Mouse (Mus musculus): Measurements from ENCODE around the gene Tlx2. TPM values are rescaled to one million over a fixed set of nuclear protein-coding genes. Genes with fewer than 3 reads are reported as not detected.

The Tlx2 gene
- 0.27 and 1.0 TPM in 2 replicates for polyA plus RNA-seq (2016; fragmentation: Nextera tagmentation; extraction: Ambion mirVana)

DNA sequence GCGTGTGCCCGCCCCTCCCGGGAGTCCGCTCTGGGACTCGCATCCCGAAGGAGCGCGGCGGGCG, at the start of gene Tlx2:
Tlx2 (minus strand) TSS at position 47 of the 64 bp plus-strand sequence.
- H3K4me3 ChIP-seq (replicated peaks), result peak within 1 kb of the TSS; percentile 29
- peaks cover 28% of the 10 kb centered on the region for H3K4me1 ChIP-seq (replicated peaks)
- H3K9ac ChIP-seq (replicated peaks), result peak within 1 kb of the TSS; percentile 18; the same call in 1 of the 2 replicates
- H3K27ac ChIP-seq, result no peak within 1 kb of the TSS
- no peaks in the 10 kb centered on the region for H3K36me3 ChIP-seq
- peaks cover 99% of the 10 kb centered on the region for H3K27me3 ChIP-seq
- 0% methylated on average over 10 of the region's 10 CpGs for whole genome bisulfite sequencing
- H3K9me3 ChIP-seq, result no peaks in the 10 kb centered on the region
- no peak for ATAC-seq (ENCODE audit: insufficient number of reproducible peaks, insufficient read depth, low FRiP score, low TSS enrichment, low read depth)
- peak within 1 kb of the TSS; percentile 46 for H3K4me2 ChIP-seq

DNA sequence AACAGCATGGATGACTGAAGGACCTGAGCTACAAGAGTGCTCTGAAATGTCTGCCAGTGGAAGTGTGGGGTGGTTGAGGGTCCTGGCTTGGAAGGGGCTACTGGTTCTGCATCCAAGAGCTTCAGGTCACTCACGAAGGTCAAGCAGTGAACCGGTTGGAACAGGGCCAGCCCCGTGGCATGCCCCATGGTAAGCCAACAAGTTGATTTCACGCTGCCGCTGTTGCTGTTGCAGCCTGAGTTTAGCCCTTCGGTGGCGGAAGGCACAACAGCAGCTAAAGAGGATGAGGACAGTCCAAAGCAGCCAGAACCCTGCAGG, 49.6 kb upstream of the Tlx2 start:
- H3K36me3 ChIP-seq, result peaks cover 44% of the 10 kb centered on the region
- peak overlapping the region; percentile 17; the same call in 1 of the 2 replicates for H3K27ac ChIP-seq
- no peaks in the 10 kb centered on the region for H3K27me3 ChIP-seq
- no peaks in the 10 kb centered on the region for H3K9me3 ChIP-seq
- H3K9ac ChIP-seq (replicated peaks), result peak overlapping the region; percentile 89
- H3K4me1 ChIP-seq (replicated peaks), result peaks cover 52% of the 10 kb centered on the region
- peak overlapping the region; percentile 85 for H3K4me2 ChIP-seq
- ATAC-seq (ENCODE audit: insufficient number of reproducible peaks, insufficient read depth, low FRiP score, low TSS enrichment, low read depth), result no peak
- 78% methylated on average over 7 of the region's 7 CpGs for WGBS
- H3K4me3 ChIP-seq (replicated peaks), result peak overlapping the region; percentile 61

DNA sequence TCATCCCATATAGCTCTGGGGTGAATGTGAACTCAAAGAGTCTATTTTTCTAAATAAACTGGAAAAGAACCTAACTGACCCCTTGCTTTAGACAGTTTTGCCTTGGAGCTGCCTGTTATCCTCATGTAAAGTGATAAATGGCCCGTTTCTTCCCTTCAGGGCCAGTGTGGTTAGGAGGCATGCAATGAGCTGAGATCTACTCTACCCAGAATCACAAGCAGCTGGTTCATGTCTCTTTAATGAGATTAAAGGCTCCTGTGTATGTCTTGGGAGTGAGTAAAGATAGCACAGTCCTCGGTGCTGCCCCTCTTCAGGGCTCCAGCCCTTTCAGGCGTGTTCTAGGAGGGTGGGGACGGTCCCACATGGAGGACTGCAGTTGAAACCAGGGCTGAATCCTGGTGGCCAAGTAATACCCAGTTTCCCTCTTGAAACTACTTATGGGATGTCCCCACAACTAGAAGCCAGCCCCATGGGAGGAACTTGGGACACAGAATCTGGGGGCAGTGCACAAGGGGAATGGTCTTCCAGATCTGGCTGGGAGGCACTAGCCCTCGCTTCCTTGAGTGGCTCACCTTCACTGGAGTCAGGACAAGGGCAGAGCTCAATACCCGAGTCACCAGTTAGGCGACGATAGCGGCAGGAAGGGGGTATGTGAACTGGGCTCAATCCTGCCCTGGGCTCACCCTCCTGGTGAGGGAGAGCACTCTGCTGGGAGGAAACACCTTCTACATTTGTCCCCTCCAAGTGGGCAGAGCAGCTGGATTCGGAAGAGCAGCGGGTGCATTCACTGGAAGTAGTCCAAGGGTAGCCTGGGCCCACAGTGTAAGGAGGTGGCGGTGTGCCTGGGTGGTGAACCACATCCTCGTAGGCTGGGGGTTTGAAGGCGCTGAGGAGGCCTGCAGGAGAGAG, 49.0 kb upstream of the Tlx2 start:
- H3K4me3 ChIP-seq (replicated peaks), result peak overlapping the region; percentile 61; the same call in 1 of the 2 replicates
- H3K4me2 ChIP-seq, result peak overlapping the region; percentile 85; the same call in 1 of the 2 replicates
- peaks cover 44% of the 10 kb centered on the region for H3K36me3 ChIP-seq
- H3K27ac ChIP-seq, result 0 out of 2 replicates have a peak overlapping the region, but pooled peaks have one; percentile 17
- peaks cover 52% of the 10 kb centered on the region for H3K4me1 ChIP-seq (replicated peaks)
- H3K9ac ChIP-seq (replicated peaks), result no peak overlapping the region
- H3K9me3 ChIP-seq, result no peaks in the 10 kb centered on the region
- ATAC-seq (ENCODE audit: insufficient number of reproducible peaks, insufficient read depth, low FRiP score, low TSS enrichment, low read depth), result no peak
- H3K27me3 ChIP-seq, result no peaks in the 10 kb centered on the region
- 89% methylated on average over 14 of the region's 14 CpGs for WGBS

DNA sequence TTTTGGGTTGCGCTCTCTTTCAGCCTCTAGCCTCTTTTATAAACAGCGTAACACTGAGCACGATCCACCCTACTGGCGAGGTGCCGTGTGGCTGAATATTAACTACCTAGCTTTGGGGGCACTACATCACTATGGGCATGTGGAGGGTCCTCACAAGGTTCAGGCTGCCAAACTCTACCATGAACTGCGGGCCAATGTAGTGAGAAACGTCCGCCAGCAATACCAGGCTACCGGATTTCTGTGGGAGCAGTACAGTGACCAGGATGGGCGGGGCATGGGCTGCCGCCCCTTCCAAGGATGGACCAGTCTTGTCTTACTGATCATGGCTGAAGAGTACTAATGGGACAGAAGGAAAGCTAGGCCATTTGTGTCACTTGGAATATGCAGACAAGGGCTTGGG, 48.3 kb upstream of the Tlx2 start:
- WGBS, result 86% methylated on average over 11 of the region's 11 CpGs
- no peak for ATAC-seq (ENCODE audit: insufficient number of reproducible peaks, insufficient read depth, low FRiP score, low TSS enrichment, low read depth)
- Histone ChIP-seq H3K4me1 (replicated peaks) (peaks cover 45% of the 10 kb centered on the region), H3K27ac (no peak overlapping the region), H3K9ac (replicated peaks) (no peak overlapping the region), H3K4me2 (no peak overlapping the region), H3K36me3 (peaks cover 40% of the 10 kb centered on the region), H3K9me3 (no peaks in the 10 kb centered on the region), H3K27me3 (no peaks in the 10 kb centered on the region), H3K4me3 (replicated peaks) (no peak overlapping the region)

DNA sequence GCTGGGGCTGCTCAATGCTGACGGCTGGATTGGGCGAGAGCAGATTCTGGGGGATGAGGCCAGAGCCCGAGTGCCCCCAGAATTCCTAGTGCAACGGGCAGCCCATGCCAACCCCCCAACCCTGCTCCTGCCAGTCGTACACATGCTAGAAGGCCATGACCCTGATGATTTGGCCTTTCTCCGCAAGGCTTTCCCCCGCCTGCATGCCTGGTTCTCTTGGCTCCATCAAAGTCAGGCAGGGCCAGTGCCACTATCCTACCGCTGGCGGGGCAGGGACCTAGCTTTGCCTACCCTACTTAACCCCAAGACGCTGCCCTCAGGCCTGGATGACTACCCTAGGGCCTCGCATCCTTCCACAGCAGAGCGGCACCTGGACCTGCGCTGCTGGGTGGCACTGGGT, 47.5 kb upstream of the Tlx2 start:
- Histone ChIP-seq H3K4me2 (no peak overlapping the region), H3K9me3 (no peaks in the 10 kb centered on the region), H3K27ac (no peak overlapping the region), H3K36me3 (peaks cover 34% of the 10 kb centered on the region), H3K4me1 (replicated peaks) (peaks cover 37% of the 10 kb centered on the region), H3K27me3 (no peaks in the 10 kb centered on the region), H3K9ac (replicated peaks) (0 out of 2 replicates have a peak overlapping the region, but pooled peaks have one; percentile 13), H3K4me3 (replicated peaks) (no peak overlapping the region)
- 94% methylated on average over 13 of the region's 13 CpGs for WGBS
- ATAC-seq (ENCODE audit: insufficient number of reproducible peaks, insufficient read depth, low FRiP score, low TSS enrichment, low read depth), result no peak

DNA sequence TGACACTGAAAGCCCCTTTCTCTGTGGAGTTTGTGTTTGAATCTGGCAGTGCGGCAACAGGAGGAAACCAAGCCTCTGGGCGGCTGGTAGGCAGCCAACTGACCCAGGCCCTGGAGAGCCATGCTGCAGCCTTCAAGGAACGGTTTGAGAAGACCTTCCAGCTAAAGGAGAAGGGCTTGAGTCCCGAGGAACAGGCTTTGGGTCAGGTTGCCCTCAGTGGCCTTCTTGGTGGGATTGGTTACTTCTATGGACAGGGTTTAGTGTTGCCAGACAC, 47.0 kb upstream of the Tlx2 start:
- peaks cover 34% of the 10 kb centered on the region for H3K36me3 ChIP-seq
- peaks cover 33% of the 10 kb centered on the region for H3K4me1 ChIP-seq (replicated peaks)
- no peak for ATAC-seq (ENCODE audit: insufficient number of reproducible peaks, insufficient read depth, low FRiP score, low TSS enrichment, low read depth)
- WGBS, result 81% methylated on average over 4 of the region's 4 CpGs
- H3K9ac ChIP-seq (replicated peaks), result 0 out of 2 replicates have a peak overlapping the region, but pooled peaks have one; percentile 13
- H3K4me3 ChIP-seq (replicated peaks), result peak overlapping the region; percentile 83
- no peaks in the 10 kb centered on the region for H3K9me3 ChIP-seq
- no peaks in the 10 kb centered on the region for H3K27me3 ChIP-seq
- H3K4me2 ChIP-seq, result peak overlapping the region; percentile 96
- no peak overlapping the region for H3K27ac ChIP-seq

DNA sequence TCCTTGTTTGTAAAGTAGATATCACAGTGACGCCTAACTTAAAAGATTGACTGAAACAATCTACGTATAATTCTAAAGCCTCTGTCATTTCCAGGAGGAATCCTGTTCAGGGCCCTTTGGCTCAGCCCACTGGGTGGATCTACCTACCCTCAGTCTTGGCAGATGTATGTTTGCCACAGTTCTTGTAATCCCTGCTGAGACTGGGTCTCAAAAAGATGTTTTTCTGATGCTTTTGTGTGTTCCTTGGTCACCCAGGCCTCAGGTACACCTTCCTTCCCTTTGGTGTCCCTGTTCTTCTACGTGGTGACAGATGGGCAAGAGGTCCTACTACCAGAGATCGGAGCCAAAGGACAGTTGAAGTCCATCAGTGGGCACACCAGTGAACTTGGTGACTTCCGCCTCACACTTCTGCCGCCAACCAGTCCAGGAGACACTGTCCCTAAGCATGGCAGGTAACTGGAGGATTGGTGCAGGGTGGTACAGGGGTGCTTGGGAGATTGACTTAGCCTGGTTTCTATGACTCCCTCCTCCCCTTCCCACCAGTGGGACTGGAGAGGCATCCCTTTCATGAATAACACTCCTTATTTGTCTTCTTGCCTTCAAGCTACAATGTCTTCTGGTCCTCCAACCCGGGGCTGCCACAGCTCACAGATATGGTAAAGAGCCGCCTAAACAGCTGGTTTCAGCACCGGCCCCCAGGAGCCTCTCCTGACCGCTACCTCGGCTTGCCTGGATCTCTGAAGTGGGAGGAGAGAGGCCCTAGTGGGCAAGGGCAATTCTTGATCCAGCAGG, 46.5 kb upstream of the Tlx2 start:
- Histone ChIP-seq H3K9ac (replicated peaks) (peak overlapping the region; percentile 90), H3K4me2 (peak overlapping the region; percentile 96), H3K27me3 (no peaks in the 10 kb centered on the region), H3K9me3 (no peaks in the 10 kb centered on the region), H3K4me3 (replicated peaks) (peak overlapping the region; percentile 83), H3K36me3 (peaks cover 34% of the 10 kb centered on the region), H3K4me1 (replicated peaks) (peaks cover 33% of the 10 kb centered on the region), H3K27ac (peak overlapping the region; percentile 78)
- no peak for ATAC-seq (ENCODE audit: insufficient number of reproducible peaks, insufficient read depth, low FRiP score, low TSS enrichment, low read depth)
- 78% methylated on average over 11 of the region's 11 CpGs for WGBS

DNA sequence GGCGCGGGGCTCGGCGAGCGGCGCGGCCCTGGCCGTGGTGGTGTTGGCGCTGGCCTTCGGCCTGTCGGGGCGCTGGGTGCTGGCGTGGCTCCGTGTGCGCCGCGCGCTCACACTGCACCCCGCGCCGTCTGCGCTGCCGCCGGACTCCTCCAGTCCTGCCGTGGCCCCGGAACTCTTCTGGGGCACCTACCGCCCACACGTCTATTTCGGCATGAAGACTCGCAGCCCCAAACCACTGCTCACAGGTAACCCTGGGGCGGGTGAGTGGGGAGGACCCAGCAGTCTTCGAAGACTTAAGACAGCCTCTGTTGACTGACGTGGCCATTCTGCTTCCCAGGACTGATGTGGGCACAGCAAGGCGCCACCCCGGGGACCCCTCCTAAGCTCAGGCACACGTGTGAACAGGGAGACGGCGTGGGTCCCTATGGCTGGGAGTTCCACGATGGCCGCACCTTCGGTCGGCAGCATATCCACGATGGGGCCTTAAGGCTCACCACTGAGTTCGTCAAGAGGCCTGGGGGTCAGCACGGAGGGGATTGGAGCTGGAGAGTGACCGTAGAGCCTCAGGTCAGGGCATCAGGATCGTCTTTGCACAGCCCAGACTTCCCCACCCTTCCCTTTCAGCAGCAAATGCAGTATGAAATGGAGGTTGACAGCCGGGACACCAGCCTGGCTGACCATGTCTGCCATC, 45.7 kb upstream of the Tlx2 start:
- Histone ChIP-seq H3K27ac (peak overlapping the region; percentile 78), H3K9ac (replicated peaks) (peak overlapping the region; percentile 90), H3K4me3 (replicated peaks) (peak overlapping the region; percentile 83), H3K4me1 (replicated peaks) (peaks cover 33% of the 10 kb centered on the region), H3K27me3 (no peaks in the 10 kb centered on the region), H3K36me3 (peaks cover 41% of the 10 kb centered on the region), H3K4me2 (peak overlapping the region; percentile 96), H3K9me3 (no peaks in the 10 kb centered on the region)
- 3% methylated on average over 47 of the region's 48 CpGs for WGBS
- ATAC-seq (ENCODE audit: insufficient number of reproducible peaks, insufficient read depth, low FRiP score, low TSS enrichment, low read depth), result peak; percentile 57

DNA sequence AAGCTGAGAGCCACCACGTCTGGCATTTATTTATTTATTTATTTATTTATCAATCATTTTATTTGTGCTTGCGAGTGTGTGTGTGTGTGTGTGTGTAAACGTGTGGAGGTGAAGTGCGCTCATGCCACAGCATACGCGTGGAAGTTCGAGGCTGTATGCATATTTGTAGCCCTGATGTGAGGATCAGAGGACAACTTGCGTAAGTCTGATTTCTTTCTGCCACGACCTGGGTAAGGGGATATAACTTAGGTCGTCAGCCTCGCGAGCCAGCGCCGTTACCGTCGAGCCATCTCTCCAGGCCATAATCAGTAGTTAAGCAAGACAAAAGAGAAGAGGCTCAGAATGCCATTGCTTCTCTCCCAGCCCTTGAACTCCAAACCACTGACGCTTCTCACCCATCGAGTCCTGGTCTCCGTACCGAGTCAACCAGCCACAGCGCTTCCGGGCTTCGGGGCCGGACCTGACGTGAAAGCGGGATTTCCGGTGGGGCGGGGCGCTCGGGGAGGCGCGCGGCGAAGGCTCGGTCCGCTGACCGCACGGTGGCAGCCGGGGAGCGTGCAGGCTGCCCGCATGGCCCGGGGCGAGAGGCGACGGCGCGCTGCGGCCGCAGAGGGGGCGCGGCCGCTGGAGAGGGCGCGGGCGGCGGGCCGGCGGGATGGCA, 45.0 kb upstream of the Tlx2 start, which contains the start of gene Mogs:
Mogs (plus strand) TSS at position 486 of the 661 bp plus-strand sequence.
- H3K9ac ChIP-seq (replicated peaks), result peak within 1 kb of the TSS; percentile 90
- peaks cover 42% of the 10 kb centered on the region for H3K36me3 ChIP-seq
- no peaks in the 10 kb centered on the region for H3K27me3 ChIP-seq
- H3K4me2 ChIP-seq, result peak within 1 kb of the TSS; percentile 96
- WGBS, result under 1% methylated on average over 56 of the region's 58 CpGs
- H3K4me1 ChIP-seq (replicated peaks), result peaks cover 30% of the 10 kb centered on the region
- no peaks in the 10 kb centered on the region for H3K9me3 ChIP-seq
- peak; percentile 76 for ATAC-seq (ENCODE audit: insufficient number of reproducible peaks, insufficient read depth, low FRiP score, low TSS enrichment, low read depth)
- H3K4me3 ChIP-seq (replicated peaks), result peak within 1 kb of the TSS; percentile 83
- peak within 1 kb of the TSS; percentile 78 for H3K27ac ChIP-seq

DNA sequence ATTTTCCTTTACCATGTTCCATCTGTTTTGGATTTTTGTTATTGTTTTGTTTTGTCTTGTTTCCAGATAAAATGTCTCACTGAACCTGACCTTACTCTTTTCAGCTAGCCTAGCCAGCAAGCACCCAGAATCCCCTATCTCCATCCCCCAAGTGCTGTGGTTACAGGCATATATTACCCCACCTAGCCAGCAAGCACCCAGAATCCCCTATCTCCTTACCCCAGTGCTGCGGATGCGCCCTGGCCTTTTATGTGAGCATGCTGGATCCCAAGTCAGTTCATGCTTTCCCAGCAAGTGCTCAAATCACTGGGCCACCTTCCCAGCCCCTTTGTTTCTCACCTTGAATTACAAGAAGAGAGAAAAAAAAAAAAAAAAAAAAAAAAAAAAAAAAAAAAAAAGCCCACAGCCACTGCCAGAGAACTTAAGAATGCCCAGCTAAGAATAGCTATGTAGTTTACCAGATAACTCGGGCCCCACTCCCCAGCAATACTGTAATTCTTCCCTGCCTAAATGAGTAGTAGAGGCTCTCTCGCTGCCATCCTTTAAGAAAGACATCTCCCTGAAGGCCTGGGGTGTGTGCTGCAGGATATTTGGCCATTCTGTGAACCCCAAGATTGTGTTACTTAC, 41.5 kb upstream of the Tlx2 start:
- H3K27ac ChIP-seq, result no peak overlapping the region
- no peak overlapping the region for H3K4me2 ChIP-seq
- H3K9me3 ChIP-seq, result no peaks in the 10 kb centered on the region
- WGBS, result 89% methylated on average over 4 of the region's 4 CpGs
- H3K9ac ChIP-seq (replicated peaks), result no peak overlapping the region
- peaks cover 8% of the 10 kb centered on the region; the same call in 1 of the 2 replicates for H3K36me3 ChIP-seq
- ATAC-seq (ENCODE audit: insufficient number of reproducible peaks, insufficient read depth, low FRiP score, low TSS enrichment, low read depth), result no peak
- peaks cover 37% of the 10 kb centered on the region for H3K4me1 ChIP-seq (replicated peaks)
- no peaks in the 10 kb centered on the region for H3K27me3 ChIP-seq
- H3K4me3 ChIP-seq (replicated peaks), result no peak overlapping the region

All from limb, embryonic 12.5 days (tissue).